Mouse (Mus musculus): ENCODE results near the gene Tnrc6b.

The Tnrc6b gene

DNA sequence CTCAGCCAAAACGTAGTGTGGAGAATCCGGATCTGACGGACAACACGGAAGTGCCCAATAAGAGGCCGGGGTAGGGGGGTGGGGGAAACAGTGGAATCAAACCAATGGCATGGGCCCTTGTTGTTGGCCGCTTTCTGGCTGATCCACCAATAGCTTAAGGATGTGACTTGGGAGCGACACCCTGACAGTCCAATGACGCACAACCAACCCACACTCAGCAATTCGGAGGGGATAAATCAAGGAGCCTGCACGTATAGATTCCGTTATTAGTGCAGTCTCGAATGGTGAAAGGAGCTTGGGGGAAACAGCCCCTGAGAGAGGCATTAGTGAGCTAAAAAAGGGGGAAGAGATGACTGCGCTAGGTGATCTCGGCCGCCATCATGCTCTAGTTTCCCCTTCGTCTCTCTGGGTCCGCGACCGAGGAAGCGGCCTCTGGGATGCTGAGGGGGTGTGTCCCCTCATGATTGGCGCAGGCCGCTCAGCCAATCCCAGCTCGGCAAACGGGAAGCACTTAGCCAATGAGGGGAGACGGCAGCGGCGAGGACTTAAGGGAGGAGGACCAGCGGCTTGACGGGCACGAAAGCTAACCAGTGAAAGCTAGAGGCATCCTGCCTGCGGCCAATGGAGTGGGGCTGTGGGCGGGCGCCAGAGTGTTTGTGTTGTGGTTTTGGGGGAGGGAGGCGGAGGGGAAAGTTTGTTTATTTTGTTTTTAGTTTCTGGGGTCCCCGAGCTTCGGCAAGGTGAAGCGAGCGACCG, at the start of gene Tnrc6b:
Tnrc6b (plus strand) TSS at position 706 of the 756 bp plus-strand sequence.
- peak; percentile 99 for DNase-seq

DNA sequence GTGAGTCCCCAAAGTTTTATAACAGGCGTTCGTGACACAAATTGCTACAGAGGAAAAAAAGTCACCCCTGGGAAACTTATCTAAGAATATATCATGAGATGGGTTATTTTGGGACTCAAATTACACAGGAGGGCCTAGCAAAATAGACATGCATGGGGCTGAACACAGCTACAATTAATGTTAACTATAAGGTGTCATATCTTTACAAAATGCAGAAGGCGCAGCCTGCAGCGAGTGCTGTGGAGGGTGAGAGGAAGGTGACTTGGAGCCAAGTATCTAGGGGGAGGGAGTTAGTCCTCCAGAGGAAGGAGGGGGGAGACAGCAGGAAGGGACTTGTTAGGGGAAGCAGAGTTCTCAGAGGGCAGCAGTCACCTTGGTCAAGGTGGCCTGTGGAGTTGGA, 46.7 kb upstream of the Tnrc6b start:
- DNase-seq = no peak

- DNase-seq = peak; percentile 50
Measured at GRCm38 (mm10) chr15:80671295-80672252, 39.5 kb upstream of the Tnrc6b start, which contains the start of gene Fam83f. Gene Fam83f (plus strand): TSS chr15:80671847.

DNA sequence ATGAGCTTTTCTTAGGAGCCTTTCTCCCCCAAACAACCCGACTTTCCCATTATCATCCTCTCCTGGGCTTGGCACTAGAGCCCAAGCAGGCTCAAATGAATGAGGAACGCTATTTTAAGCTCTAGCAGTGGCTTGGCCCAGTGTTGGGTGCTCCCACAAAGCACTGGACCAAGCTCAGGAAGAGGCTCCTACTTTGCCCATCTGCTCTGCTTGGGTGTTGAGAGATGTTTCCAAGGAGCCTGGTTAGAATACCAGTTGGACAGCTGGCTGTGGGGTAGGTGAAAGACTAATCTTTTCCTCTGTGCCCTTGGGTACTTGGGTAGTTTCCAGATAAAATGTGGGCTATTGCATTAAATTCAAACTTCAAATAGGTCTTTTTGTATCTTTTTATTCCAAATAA, 38.3 kb upstream of the Tnrc6b start:
- DNase-seq = no peak

GRCm38 (mm10) chr15:80673337-80674095, 37.6 kb upstream of the Tnrc6b start:
- DNase-seq = peak; percentile 49

- DNase-seq = no peak
Measured at GRCm38 (mm10) chr15:80674700-80675099, 36.4 kb upstream of the Tnrc6b start.

DNA sequence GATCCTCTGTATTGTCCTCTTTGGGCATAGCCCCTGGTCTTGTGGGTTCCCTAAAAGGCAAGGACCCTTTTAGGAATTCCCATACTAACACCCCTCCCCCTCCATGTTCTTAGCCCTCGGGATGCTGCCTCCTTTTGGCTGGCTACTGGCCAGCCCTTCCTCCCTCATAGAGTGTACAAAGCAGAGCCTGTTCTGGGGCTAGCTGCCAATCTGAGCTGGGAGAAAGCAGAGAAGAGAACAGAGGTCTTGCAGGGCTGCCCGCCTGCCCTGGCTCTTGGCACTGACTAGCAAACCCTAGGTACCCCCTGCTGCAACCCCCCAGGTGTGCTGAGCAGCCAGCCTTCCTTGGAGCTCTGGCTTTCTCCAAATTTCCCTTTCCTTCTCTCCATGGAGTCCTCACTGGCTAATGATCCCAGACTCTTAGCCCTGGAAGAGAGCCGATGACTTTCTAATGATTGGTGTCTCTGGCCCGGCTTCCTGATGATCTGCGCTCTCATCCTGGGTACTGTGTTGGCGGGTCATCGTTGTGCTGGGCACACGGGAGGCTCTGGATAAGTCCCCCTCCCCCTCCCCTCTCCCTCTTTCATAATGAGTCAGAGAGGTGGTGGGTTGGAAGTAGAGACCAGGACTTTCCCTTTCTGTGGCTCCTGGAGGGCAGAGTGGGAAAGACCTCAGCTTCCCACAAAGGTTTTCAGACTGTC, 31.4 kb upstream of the Tnrc6b start:
- DNase-seq = no peak

DNA sequence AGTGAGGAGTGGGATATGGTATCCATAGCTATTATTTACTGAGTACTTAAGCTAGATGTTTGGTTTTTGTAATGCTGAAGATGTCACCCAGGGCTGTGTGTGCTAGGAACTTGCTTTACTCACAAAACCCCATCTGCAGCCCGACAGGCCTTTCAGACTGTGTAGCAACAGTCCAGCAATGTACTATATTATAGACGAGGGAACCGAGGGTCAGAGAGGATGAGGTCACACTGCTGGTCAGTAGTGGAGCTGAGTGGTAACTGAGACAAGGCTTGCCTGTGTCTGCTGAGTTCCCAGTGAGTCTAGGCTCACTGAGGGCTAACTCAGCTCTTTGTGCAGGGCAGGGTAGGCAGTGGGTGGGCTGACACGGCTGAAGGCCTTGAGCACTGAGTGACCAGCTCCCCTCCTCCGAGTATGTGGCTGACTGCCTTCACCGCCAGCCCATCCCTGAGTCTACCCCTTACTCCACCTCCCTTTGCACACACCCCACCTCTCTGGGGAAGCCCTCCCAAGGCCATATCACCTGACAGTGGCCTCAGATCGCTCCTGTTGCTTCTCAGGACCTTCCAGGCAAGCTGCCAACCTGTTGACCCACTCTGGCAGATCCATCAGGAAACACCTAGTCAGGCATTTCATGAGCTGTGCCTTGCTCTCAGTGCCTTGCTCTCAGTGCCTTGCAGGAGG, 30.6 kb upstream of the Tnrc6b start:
- DNase-seq = peak; percentile 67

- peak; percentile 28 for DNase-seq
Measured at GRCm38 (mm10) chr15:80681466-80681881, 29.6 kb upstream of the Tnrc6b start.

DNA sequence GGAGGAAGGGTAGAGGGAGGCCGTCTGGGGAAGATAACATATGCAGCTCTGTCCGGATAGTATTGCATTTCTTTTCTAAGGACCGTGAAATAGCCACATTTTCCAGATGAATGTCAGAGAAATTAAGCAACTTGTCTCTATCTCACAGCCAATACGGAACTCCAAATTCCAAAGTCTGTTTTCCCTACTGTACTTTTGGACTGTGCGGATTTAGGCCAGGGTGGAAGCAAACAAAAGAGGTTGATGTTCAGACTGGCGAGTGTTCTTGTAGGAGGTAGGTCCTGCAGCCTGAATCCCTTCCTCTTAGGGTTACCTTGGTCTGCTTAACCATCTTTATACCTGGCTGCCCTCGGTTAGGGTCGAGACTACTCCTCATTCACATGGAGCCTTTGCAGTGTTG, 28.8 kb upstream of the Tnrc6b start:
- no peak for DNase-seq

DNA sequence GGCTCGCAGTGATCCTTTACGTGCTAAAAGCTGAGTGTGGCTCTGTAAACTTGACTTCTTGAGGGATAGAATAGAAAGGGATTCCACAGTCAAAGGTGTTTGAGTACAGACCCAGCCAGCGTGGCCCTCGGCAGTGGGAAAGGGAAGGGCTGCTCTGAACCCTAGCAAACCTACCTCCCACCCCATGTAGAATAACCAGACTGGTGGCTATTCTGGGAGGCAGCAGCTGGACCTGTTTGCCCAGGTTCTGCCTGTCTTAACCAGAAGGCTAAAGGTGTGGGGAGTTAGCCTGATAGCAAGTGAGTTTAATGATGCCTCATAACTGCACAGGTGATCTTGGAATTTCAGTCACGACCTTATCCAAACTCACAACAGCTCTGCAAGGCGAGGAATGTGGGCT, 28.0 kb upstream of the Tnrc6b start:
- no peak for DNase-seq

- no peak for DNase-seq
Measured at GRCm38 (mm10) chr15:80683990-80684389, 27.1 kb upstream of the Tnrc6b start.

DNA sequence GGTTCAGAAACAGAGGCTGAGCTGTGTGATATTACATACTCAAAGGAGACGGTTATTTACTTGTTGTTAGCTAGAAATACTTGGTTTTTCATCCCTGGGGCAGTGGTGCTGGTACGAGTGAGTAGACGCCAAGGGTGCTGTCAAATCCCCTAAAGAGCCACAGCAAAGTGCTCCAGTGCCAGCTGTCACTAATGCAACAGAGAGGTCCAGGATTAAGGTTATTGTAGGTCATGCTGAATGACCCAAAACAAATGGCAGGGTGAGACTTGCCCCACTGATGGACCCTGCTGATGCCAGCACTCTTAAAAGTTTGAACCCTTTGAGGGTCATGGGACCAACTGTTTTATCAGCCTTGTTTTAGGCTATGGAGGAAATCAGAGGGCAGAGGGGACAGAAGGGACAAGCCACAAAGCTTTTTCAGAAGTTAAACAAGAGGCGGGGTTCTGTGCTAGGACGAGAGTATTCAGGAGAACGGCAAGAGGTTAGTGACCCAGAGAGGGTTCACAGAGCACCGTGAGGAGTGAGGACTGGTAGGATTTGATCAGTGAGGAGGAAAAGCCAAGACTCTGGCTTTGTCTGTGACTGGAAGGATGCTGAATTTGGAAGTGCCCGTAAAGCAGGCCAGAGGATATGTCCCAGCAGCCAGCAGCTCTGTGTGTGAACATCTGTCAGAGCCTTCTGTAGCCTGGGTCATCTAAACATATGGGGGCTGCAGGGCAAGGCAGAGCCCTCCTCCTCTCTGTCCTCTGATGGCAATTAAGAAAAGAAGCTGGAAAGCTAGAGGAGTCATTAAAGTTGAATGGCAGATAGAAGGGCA, 26.1 kb upstream of the Tnrc6b start:
- DNase-seq = no peak

GRCm38 (mm10) chr15:80685603-80685895, 25.6 kb upstream of the Tnrc6b start:
- DNase-seq = no peak

- no peak for DNase-seq
Measured at GRCm38 (mm10) chr15:80688536-80688935, 22.6 kb upstream of the Tnrc6b start.

- no peak for DNase-seq
Measured at GRCm38 (mm10) chr15:80693492-80693891, 17.6 kb upstream of the Tnrc6b start.

DNA sequence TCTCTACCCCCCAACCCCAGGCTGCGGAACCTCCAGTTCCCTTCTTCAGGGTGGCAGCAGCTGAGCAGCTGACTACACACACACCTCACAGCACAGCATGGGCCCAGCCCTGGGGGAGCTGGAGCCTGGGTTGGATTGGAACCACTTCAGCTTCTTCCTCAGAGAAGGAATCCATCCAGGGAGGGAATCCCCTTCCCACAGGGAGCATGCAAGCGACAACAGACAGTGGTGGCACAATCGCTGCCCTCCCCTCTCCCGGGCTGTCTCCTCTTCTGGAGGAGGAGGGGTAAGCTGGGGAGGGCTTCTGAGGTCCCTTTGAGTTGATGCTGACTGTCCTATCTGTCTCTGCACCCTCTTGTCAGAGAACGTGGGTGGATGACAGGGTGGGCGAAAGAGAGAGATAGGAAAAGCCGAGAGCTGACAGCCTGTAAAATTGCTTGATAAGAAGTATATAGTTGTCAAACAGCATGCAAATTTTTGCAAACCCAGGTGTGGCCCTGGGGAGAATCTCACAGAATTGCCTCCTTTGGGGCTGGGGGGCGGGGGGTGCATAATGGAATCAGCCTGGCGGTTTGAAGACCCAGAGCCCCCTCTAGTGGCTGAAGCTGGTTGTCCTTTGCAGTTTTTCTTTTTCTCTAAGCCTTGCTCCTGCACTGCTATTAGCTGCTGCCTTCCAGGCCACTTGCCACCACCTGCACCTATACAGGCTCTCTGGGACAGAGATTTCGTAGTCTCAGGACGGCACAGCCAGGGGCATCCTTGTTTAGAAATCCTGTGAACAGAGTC, 16.8 kb upstream of the Tnrc6b start:
- DNase-seq = peak; percentile 76

- DNase-seq = no peak
Measured at GRCm38 (mm10) chr15:80697564-80697963, 13.5 kb upstream of the Tnrc6b start.

GRCm38 (mm10) chr15:80701481-80702257, 9.4 kb upstream of the Tnrc6b start:
- peak; percentile 72 for DNase-seq
